Mouse (Mus musculus) large intestine, adult 2 months (tissue): ENCODE results near the gene Adam23. TPM values are rescaled to one million over a fixed set of nuclear protein-coding genes. Genes with fewer than 3 reads are reported as not detected.

Source experiments
- DNase-seq: peaks from one replicate; pipeline ENCODE4 v3.0.0-alpha.2; 2012; ENCODE audit warnings: low read depth, low spot score
- WGBS: fragments of 180-500 bp; shearing (Covaris S2); methylation state at CpG from one replicate; pipeline ENCODE4 v1.1.7; 2018; 5-methylcytosine and 5-hydroxymethylcytosine counted together
- polyA plus RNA-seq: library from polyadenylated mRNA; depleted of rRNA; stranded (reverse); fragments of >200 nt; gene quantifications from 2 replicates; pipeline ENCODE4 v1.2.3, GENCODE M21; 2012; rRNA removed

The Adam23 gene
- 1.2 TPM in 2 replicates for polyA plus RNA-seq

GRCm38 (mm10) chr1:63445656-63446046, at the start of gene Adam23:
Gene Adam23, plus strand, starts transcription at chr1:63445891.
- no peak for DNase-seq
- 2% methylated on average over 41 of the region's 41 CpGs for WGBS

- WGBS = 67% methylated on average over 5 of the region's 5 CpGs
- no peak for DNase-seq
These were observed 44.6 kb upstream of the Adam23 start for GRCm38 (mm10) chr1:63401130-63401529.

- WGBS = 55% methylated on average over 4 of the region's 4 CpGs
- no peak for DNase-seq
These were observed 42.1 kb upstream of the Adam23 start for GRCm38 (mm10) chr1:63403601-63404000.

- WGBS = 73% methylated on average over 6 of the region's 6 CpGs
- DNase-seq = no peak
These were observed 37.3 kb upstream of the Adam23 start for GRCm38 (mm10) chr1:63408344-63408743.

- 69% methylated on average over 8 of the region's 8 CpGs for WGBS
These were observed 27.2 kb upstream of the Adam23 start for GRCm38 (mm10) chr1:63418491-63418890.

GRCm38 (mm10) chr1:63430668-63431067, 15.0 kb upstream of the Adam23 start:
- 74% methylated on average over 6 of the region's 6 CpGs for WGBS
- no peak for DNase-seq

More at GRCm38 (mm10) chr1:63418491-63418890, 27.2 kb upstream of the Adam23 start:
- no peak for DNase-seq

- DNase-seq = no peak
- 81% methylated on average over 8 of the region's 8 CpGs for WGBS
These were observed 14.5 kb upstream of the Adam23 start for GRCm38 (mm10) chr1:63431166-63431565.

GRCm38 (mm10) chr1:63431842-63432241, 13.8 kb upstream of the Adam23 start:
- no peak for DNase-seq
- 46% methylated on average over 3 of the region's 3 CpGs for WGBS

GRCm38 (mm10) chr1:63434052-63434451, 11.6 kb upstream of the Adam23 start:
- no peak for DNase-seq
- WGBS = 56% methylated on average over 7 of the region's 7 CpGs

GRCm38 (mm10) chr1:63437529-63437928, 8.2 kb upstream of the Adam23 start:
- no peak for DNase-seq
- WGBS = 28% methylated on average over 3 of the region's 3 CpGs

- WGBS = 64% methylated on average over 2 of the region's 2 CpGs
- DNase-seq = no peak
These were observed 3.5 kb upstream of the Adam23 start for GRCm38 (mm10) chr1:63442186-63442585.

- 58% methylated on average over 4 of the region's 4 CpGs for WGBS
- DNase-seq = no peak
These were observed 3.1 kb upstream of the Adam23 start for GRCm38 (mm10) chr1:63442616-63443015.

- no peak for DNase-seq
- 63% methylated on average over 10 of the region's 10 CpGs for WGBS
These were observed 512 bp upstream of the Adam23 start for GRCm38 (mm10) chr1:63445149-63445609.

- WGBS = 2% methylated on average over 67 of the region's 68 CpGs
- DNase-seq = no peak
These were observed 485 bp downstream of the Adam23 start for GRCm38 (mm10) chr1:63446047-63446704.

GRCm38 (mm10) chr1:63446721-63447120, 1.0 kb downstream of the Adam23 start:
- no peak for DNase-seq
- 61% methylated on average over 2 of the region's 2 CpGs for WGBS

- 66% methylated on average over 4 of the region's 4 CpGs for WGBS
These were observed 4.4 kb downstream of the Adam23 start for GRCm38 (mm10) chr1:63450091-63450490.

GRCm38 (mm10) chr1:63453332-63453887, 7.7 kb downstream of the Adam23 start:
- WGBS = 72% methylated on average over 5 of the region's 5 CpGs
- DNase-seq = no peak

More at GRCm38 (mm10) chr1:63450091-63450490, 4.4 kb downstream of the Adam23 start:
- no peak for DNase-seq

GRCm38 (mm10) chr1:63457801-63458519, 12.3 kb downstream of the Adam23 start:
- WGBS = 70% methylated on average over 8 of the region's 8 CpGs
- no peak for DNase-seq

- 89% methylated on average over 3 of the region's 3 CpGs for WGBS
These were observed 13.5 kb downstream of the Adam23 start for GRCm38 (mm10) chr1:63459151-63459550.

GRCm38 (mm10) chr1:63459926-63460325, 14.2 kb downstream of the Adam23 start:
- 81% methylated on average over 6 of the region's 6 CpGs for WGBS
- DNase-seq = no peak

More at GRCm38 (mm10) chr1:63459151-63459550, 13.5 kb downstream of the Adam23 start:
- DNase-seq = no peak

- WGBS = 32% methylated on average over 1 of the region's 1 CpGs
- no peak for DNase-seq
These were observed 18.8 kb downstream of the Adam23 start for GRCm38 (mm10) chr1:63464441-63464840.
